Mouse (Mus musculus) liver, adult 2 months (tissue): ENCODE data around the gene Abcc5.

Experiments
- CTCF ChIP-seq: fragments of 200-500 bp; IDR thresholded peaks from 2 replicates; pipeline ENCODE4 v1.5.1; 2011; ENCODE audit warnings: low read depth, low read length, control low read depth
- POLR2A ChIP-seq: fragments of 200-500 bp; IDR thresholded peaks from 2 replicates; pipeline ENCODE4 v1.6.1; 2011; ENCODE audit warnings: low read length, control low read depth; ENCODE audit not compliant: insufficient read depth; ENCODE audit errors: extremely low read depth

DNA sequence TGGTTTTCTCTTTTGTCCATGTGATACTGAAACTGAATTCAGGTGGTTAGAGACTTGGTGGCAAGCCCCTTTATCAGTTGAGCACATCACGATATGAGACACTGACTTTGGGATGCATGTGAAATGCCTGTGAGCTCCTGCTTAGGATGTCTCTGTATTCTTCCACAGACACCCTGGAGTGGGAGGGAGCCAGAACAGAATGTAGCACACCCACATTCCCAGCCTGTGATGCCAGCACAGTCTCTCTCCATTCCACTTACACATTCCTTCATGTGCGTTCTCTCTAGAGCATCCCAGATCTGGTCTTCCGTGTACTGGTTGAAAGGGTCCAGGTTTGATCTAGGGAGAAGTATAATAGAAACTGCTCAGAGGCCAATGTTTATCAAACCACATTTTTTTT lies 87.6 kb downstream of the Abcc5 start:
- TF ChIP-seq CTCF (no peak), POLR2A (no peak)
